23 mouse cellular contexts compared by ENCODE assay signal in the genomic region with DNA sequence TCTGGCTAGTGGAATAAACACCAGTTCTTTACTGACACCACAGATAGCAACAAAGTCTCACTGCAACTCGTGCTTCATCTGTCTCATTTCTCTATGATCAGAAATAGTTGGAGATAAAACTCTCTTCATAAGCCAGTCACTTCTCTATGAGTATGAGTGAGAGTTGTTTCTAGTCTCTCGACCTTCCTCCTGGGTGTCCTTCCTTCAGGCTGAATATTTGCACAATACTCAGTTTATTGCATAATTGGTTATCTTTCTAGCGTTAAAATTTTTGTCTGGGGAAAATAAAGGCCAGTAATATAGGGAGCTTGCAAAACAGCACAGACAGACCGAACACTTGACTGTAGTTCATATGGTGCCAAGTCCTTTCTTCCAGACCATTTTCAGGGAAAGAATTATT. TPM values are rescaled to one million over a fixed set of nuclear protein-coding genes. Genes with fewer than 3 reads are reported as not detected.
DNase-seq lines count a peak whose midpoint lies in the region; ATAC-seq lines count a peak whose summit lies in the region.
"Had no signal": no experiment of that assay in that cellular context is flagged by ENCODE, and none has a peak within 500 bp of the region (broad histone marks: within the 10 kb centered on the region; RNA-seq: fewer than 3 reads in every experiment).

No protein-coding gene starts in this region.

- peak; percentile 29 for DNase-seq in 416B (ENCODE audit: low read depth)
- DNase-seq in kidney, postnatal 10 days: no peak
- DNase-seq: adrenal gland, adult 2 months; adrenal gland, postnatal 10 days; adrenal gland, postnatal 25 days; cerebellum, adult 11-12 months; cerebellum, adult 2 months; cerebellum, adult 9-10 months; cerebellum, postnatal 10 days; cerebellum, postnatal 36 days; embryo, embryonic 11 days had no signal

- H3K9me3 ChIP-seq in intestine, embryonic 16.5 days (ENCODE audit: control insufficient read depth, low read length): no peaks in the 10 kb centered on the region
- H3K9me3 ChIP-seq: embryonic facial prominence, embryonic 13.5 days; embryonic facial prominence, embryonic 15.5 days; forebrain, embryonic 10.5 days; forebrain, embryonic 12.5 days had no signal

- ATAC-seq in megakaryocyte, adult 5-6 weeks (ENCODE audit: poor library complexity, severe bottlenecking): peak; percentile 73
- peak; percentile 47; the same call in 1 of the 2 replicates for ATAC-seq in monocyte, adult 5-6 weeks (replicated peaks; ENCODE audit: insufficient number of reproducible peaks, low FRiP score, low TSS enrichment, poor library complexity, severe bottlenecking)
- ATAC-seq in intestine, embryonic 16.5 days: no peak
- ATAC-seq: forebrain, embryonic 14.5 days; forebrain, embryonic 16.5 days had no signal

- no peak overlapping the region for H3K4me3 ChIP-seq in intestine, embryonic 16.5 days (ENCODE audit: low read length)
- H3K4me3 ChIP-seq: embryonic facial prominence, embryonic 13.5 days; embryonic facial prominence, embryonic 15.5 days; erythroblast, embryonic 14.5 days; forebrain, embryonic 10.5 days; forebrain, embryonic 12.5 days had no signal

- no peak overlapping the region for H3K27ac ChIP-seq in intestine, embryonic 16.5 days (ENCODE audit: low read length)
- H3K27ac ChIP-seq: embryonic facial prominence, embryonic 13.5 days; embryonic facial prominence, embryonic 15.5 days; forebrain, embryonic 10.5 days; forebrain, embryonic 12.5 days had no signal

- H3K4me2 ChIP-seq in intestine, embryonic 16.5 days (ENCODE audit: low read depth, low read length): no peak overlapping the region
- H3K4me2 ChIP-seq: embryonic facial prominence, embryonic 13.5 days; embryonic facial prominence, embryonic 15.5 days; forebrain, embryonic 12.5 days had no signal

- H3K4me1 ChIP-seq in intestine, embryonic 16.5 days (ENCODE audit: control insufficient read depth, insufficient read depth, low read length): no peaks in the 10 kb centered on the region
- H3K4me1 ChIP-seq: embryonic facial prominence, embryonic 13.5 days; embryonic facial prominence, embryonic 15.5 days; forebrain, embryonic 10.5 days; forebrain, embryonic 12.5 days had no signal

- no peaks in the 10 kb centered on the region for H3K36me3 ChIP-seq in intestine, embryonic 16.5 days (ENCODE audit: control insufficient read depth, insufficient read depth, low read length)
- H3K36me3 ChIP-seq: embryonic facial prominence, embryonic 13.5 days; embryonic facial prominence, embryonic 15.5 days; forebrain, embryonic 10.5 days; forebrain, embryonic 12.5 days had no signal

- H3K9ac ChIP-seq in intestine, embryonic 16.5 days (ENCODE audit: low read depth, low read length): no peak overlapping the region
- H3K9ac ChIP-seq: embryonic facial prominence, embryonic 13.5 days; embryonic facial prominence, embryonic 15.5 days; forebrain, embryonic 12.5 days had no signal

- 61% methylated on average over 4 of the region's 4 CpGs for WGBS in intestine, embryonic 16.5 days

- H3K27me3 ChIP-seq in intestine, embryonic 16.5 days (replicated peaks; ENCODE audit: control insufficient read depth, insufficient read depth, low read length): no peaks in the 10 kb centered on the region
- H3K27me3 ChIP-seq: embryonic facial prominence, embryonic 13.5 days; embryonic facial prominence, embryonic 15.5 days; forebrain, embryonic 12.5 days had no signal

RNA-seq across cellular contexts. Expression of a gene that starts 30.8 kb away (rescaled TPM):
- 132 and 138 TPM in 2 replicates for total RNA-seq in megakaryocyte, adult 5-6 weeks (2015)
- 123 and 141 TPM in 2 replicates for total RNA-seq in megakaryocyte, adult 5-6 weeks (2017)
- 3.5 to 19.0 TPM (median 14.2 TPM) in 3 replicates for total RNA-seq in monocyte, adult 5-6 weeks (2017)
- 0.24 and 0.34 TPM in 2 replicates for polyA plus RNA-seq in intestine, embryonic 16.5 days (2015; fragmentation: Nextera tagmentation; extraction: Ambion mirVana)
- total RNA-seq: ES-E14 had no signal
- polyA plus RNA-seq: C2C12; cerebellum, adult 2 months; embryonic facial prominence, embryonic 13.5 days; erythroblast, embryonic 14.5 days; forebrain, embryonic 10.5 days; forebrain, embryonic 12.5 days; forebrain, embryonic 14.5 days; forebrain, embryonic 16.5 days had no signal

RNA-seq across cellular contexts. Expression of a gene that starts 48.2 kb away (rescaled TPM):
- total RNA-seq in megakaryocyte, adult 5-6 weeks (2015): 112 and 120 TPM in 2 replicates
- 89.0 and 89.6 TPM in 2 replicates for total RNA-seq in megakaryocyte, adult 5-6 weeks (2017)
- total RNA-seq in monocyte, adult 5-6 weeks (2017): 5.2 to 14.5 TPM (median 10.1 TPM) in 3 replicates
- polyA plus RNA-seq in intestine, embryonic 16.5 days (2015; fragmentation: Nextera tagmentation; extraction: Ambion mirVana): 0.10 and 0.17 TPM in 2 replicates
- total RNA-seq: adrenal gland, postnatal 25 days; ES-E14 had no signal
- polyA plus RNA-seq: C2C12; cerebellum, adult 2 months; embryonic facial prominence, embryonic 13.5 days; erythroblast, embryonic 14.5 days; forebrain, embryonic 10.5 days; forebrain, embryonic 12.5 days; forebrain, embryonic 14.5 days; forebrain, embryonic 16.5 days had no signal
